Mouse (Mus musculus): ENCODE data around the gene Gm9945. TPM values are rescaled to one million over a fixed set of nuclear protein-coding genes. Genes with fewer than 3 reads are reported as not detected.
A peak's percentile ranks its signal among the peaks of the same experiment; 100 is the strongest.

Gm9945 gene
- not detected for polyA plus RNA-seq (2017; shearing (Covaris generic))

GRCm38 (mm10) chr11:53479783-53480301 lies at the start of gene Gm9945, which contains the start of gene Sowaha:
Gene Gm9945, plus strand, starts transcription at chr11:53480166.
Gene Sowaha, minus strand, starts transcription at chr11:53480274.
- no peak for ATAC-seq

- peak; percentile 28 for ATAC-seq
These were observed 49.7 kb upstream of the Gm9945 start for GRCm38 (mm10) chr11:53430300-53430669.

DNA sequence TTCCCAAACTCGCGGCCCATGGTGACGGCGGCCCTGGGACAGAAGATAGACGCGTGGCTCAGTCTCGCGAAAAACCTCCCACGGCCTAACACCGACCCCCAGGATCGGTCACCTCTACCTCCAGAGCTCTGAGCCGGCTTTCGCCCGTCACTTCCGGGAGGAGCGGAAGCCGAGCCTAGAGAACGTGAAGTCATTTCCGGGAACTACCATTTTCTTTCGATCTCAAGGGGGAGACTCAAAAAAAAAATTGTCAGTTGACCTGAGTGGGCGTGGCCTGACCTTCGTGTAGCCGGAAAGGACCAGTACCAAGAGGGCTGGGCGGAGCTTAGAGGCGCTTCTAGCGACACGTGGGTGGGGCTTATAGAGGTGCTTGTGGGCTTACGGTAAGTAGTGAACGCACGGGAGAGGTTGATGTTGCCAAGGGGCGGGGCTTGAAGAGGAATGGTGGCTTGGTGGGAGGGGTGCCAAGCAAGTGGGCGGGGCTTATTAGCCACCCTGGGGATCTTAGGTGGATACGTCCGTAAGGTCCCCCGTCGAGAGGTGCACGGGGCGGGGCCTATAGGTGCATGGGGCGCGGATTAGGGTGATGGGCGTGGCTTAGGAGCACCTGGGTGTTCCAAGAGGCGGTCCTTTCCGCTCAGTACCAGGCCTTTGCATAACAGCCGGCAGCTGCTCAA lies 49.2 kb upstream of the Gm9945 start, which contains the start of the genes Uqcrq and Gdf9:
Uqcrq (minus strand) TSS at position 162 of the 677 bp plus-strand sequence.
Gdf9 (plus strand) TSS at position 354 of the 677 bp plus-strand sequence.
- ATAC-seq: peak; percentile 94

DNA sequence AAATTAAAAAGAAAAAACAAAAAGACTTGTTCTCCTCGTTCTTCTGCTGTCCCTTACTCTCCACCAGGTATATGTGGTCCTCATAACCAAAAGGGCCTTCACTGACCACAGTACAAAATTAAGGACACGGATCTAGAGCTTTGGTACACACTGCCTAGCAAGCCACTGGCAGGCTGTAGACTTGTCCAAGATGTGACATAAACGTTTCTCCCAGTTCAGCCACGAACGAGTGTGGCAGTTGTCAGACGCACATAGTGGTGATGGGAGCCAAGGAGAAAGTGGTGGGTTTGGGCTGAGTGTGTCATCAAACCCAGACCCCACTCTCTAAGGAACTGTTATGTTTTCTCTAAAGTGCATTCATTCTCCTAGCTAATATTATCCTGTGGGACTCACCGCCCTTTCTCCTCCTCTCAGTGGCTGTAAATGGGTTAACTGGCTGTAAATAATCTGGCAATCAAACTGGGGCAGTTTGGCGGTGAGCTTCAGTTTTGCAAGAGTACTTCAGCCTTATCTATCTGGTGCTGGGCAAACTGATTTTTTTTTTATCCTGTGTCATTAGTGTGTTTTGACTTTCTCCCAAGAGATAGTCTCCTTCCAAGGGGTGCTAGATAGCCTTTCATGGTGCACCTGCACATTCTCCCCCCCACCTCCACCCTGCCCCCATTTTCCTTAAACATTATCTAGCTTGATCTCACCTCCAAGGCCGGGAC lies 48.5 kb upstream of the Gm9945 start:
- no peak for ATAC-seq

DNA sequence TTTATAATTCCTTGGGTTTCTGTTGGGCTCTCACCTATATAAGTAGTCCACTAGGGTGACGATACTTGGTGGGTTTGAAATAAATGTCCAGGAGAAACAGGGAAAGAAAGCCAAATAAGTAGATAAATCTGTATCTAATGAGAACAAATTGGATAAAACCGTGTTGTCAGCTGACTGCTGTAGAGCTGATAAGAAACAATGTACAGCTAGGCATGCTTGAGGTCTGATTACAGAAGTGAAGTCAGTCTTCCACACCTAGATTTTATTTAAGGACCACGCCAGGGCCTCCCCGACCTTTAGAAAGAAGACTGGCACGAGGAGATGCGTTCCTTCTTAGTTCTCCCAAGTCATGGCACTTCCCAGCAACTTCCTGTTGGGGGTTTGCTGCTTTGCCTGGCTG lies 46.9 kb upstream of the Gm9945 start:
- ATAC-seq: no peak

DNA sequence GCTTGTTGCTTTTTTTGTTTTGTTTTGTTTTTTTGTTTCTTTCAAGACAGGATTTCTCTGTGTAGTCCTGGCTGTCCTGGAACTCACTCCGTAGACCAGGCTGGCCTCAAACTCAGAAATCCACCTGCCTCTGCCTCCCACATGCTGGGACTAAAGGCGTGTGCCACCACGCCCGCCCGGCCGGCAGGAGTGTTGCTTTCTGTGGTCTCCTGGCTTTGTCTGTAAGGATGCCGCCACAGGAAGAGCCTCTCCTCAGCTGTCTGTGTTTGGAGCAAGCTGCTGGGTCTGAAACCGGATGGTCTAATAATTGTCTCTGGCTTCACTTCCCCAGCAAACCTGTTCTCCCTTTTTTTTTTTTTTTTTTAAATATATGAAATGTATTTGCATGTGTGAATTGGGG lies 44.5 kb upstream of the Gm9945 start:
- ATAC-seq: no peak

GRCm38 (mm10) chr11:53436338-53436737 lies 43.6 kb upstream of the Gm9945 start:
- no peak for ATAC-seq

DNA sequence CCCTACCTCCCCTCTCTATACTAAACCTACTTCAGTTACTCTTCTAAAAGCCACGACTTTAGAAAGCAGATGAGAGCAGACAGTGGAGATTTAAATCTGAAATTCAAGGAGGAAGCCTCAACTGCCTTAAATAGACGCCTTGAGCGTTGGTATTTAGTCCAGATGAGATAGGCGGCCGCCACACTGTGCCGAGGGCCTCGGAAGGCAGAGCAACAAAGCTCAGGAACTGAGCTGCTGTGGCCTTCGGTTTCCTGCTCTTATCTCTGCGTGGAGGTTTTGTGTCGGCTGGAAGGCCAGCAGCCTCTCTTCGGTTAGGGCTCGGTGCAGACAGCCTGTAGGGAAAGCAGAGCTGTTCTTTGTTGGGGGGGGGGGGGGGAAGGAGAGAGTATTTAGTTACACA lies 38.0 kb upstream of the Gm9945 start:
- ATAC-seq: no peak

DNA sequence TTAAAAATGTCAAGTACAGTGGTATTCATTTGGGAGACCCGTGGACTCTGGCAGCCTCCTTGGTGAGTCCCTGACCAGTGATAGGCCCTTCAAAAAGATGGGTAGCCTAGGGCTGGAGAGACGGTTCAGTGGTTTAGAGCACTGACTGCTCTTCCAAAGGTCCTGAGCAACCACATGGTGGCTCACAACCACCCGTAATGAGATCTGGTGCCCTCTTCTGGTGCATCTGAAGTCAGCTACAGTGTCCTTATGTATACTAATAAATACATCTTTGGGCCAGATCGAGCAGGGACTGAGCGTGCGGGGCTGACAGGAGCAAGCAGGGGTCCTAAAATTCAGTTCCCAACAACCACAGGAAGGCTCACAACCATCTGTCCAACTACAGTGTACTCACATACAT lies 36.1 kb upstream of the Gm9945 start:
- ATAC-seq: no peak

DNA sequence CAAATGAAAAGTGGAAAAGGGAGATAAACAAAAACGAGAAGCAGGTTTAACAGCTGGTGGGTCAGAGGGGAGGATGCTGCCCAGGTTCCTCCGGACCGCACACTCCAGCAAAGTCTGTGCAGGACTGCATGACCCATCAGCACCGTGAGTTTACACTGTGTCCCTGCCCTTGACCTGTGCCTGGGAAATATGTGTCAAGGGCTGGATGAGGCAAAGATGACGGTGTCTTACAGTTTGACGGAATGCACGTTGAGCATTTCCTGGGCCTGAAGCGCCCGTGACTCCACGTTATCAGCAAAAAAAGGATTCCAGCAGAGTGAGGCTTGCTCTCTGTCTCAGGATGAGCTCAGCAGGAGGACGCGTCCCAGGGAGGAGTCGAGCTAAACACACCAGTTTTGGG lies 34.4 kb upstream of the Gm9945 start:
- no peak for ATAC-seq

- ATAC-seq: no peak
These were observed 33.8 kb upstream of the Gm9945 start for GRCm38 (mm10) chr11:53446183-53446582.

DNA sequence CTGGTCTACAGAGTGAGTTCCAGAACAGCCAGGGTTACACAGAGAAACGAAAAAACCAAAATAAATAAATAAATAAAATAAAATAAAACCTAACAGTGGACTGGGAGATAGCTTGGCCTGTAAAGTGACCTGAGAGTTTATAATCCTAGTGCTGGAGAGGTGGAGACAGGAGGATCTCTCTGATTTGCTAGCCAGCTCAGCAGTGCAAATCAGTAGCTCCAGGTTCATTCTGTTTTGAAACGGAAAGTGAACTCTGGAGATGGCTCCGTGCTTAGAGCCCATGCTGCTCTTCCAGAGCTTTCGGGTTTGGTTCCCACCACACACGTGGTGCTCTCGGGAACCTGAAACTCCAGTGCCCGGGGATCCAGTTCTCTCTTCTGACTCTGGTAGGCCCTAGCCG lies 32.0 kb upstream of the Gm9945 start:
- no peak for ATAC-seq

DNA sequence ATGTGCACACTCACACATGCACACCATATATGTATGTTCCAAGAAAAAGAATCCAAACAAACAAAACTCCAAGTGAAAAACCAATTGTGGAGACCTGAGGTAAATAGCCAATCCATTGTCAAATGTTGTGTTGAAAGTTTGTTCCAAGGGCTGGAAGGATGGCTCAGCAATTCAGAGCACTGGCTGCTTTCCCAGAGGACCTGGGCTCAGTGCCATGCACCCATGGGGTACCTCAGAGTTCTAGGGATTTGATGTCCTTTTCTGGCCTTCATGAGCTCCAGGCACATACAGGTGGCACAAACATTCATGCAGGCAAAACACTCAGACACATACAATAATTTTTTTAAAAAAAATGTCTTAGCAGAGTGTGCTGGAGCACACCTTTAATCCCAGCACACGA lies 31.4 kb upstream of the Gm9945 start:
- ATAC-seq: no peak

- ATAC-seq: no peak
These were observed 29.8 kb upstream of the Gm9945 start for GRCm38 (mm10) chr11:53450070-53450705.

DNA sequence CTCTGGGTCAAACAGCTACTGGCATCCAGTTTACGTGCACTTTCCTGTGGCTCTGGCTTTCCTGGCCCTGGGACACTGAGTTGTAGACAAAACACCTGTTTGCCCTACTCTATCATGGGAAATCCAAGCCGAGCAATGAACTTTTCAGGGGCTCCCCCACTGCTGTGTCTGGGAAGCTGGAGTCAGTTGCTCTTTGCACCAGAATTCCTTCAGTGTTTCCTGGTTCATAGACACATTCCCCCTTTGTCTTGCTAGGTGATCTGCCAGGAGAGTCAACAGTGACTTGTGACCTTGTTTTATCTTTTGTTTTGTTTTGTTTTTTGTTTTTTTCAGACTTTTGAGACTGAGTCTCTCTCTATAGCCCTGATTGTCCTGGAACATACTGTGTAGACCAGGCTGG lies 28.6 kb upstream of the Gm9945 start:
- no peak for ATAC-seq

GRCm38 (mm10) chr11:53452396-53452795 lies 27.6 kb upstream of the Gm9945 start:
- ATAC-seq: no peak

- ATAC-seq: no peak
These were observed 26.9 kb upstream of the Gm9945 start for GRCm38 (mm10) chr11:53453031-53453430.

- ATAC-seq: no peak
These were observed 23.2 kb upstream of the Gm9945 start, which contains the start of the genes Gm10447 and Shroom1 for GRCm38 (mm10) chr11:53456474-53457371. Gene Gm10447, minus strand, starts transcription at chr11:53457110. Gene Shroom1, plus strand, starts transcription at chr11:53457205.

- no peak for ATAC-seq
These were observed 22.5 kb upstream of the Gm9945 start for GRCm38 (mm10) chr11:53457372-53457954.

DNA sequence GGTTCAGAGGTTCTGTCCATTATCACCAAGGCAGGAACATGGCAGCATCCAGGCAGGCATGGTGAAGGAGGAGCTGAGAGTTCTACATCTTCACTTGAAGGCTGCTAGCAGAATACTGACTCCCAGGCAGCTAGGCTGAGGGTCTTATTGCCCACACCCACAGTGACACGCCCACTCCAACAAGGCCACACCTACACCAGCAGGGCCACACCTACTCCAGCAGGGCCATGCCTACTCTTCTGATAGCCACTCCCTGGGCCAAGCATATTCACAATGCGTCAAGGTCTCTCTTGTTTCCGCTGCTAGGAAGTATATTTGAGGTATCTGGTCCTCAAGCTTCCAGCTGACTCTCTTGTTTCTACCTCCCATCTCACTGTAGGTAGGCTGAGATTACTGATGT lies 21.0 kb upstream of the Gm9945 start:
- ATAC-seq: no peak

DNA sequence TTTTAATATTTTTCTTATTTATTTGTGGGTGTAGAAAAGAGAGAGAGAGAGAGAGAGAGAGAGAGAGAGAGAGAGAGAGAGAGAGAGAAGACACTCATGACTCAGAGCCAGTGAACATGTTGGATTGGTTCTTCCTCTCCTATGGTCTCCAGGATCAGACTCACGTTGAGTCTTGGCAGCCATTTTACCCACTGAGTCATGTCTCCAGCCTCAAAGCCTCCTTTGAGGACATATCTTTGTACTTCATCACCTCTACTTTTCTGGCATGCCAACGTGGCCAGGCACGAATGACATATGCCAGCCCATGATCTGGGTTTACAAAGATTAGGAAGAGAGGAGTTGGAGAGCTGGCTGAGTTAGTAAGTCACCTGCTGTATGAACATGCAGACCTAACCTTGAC lies 19.8 kb upstream of the Gm9945 start:
- no peak for ATAC-seq

GRCm38 (mm10) chr11:53461727-53462126 lies 18.2 kb upstream of the Gm9945 start:
- ATAC-seq: no peak

Measured in inflammation-experienced regulatory T-cells, adult 6 months (primary cell).